In the genomic region with DNA sequence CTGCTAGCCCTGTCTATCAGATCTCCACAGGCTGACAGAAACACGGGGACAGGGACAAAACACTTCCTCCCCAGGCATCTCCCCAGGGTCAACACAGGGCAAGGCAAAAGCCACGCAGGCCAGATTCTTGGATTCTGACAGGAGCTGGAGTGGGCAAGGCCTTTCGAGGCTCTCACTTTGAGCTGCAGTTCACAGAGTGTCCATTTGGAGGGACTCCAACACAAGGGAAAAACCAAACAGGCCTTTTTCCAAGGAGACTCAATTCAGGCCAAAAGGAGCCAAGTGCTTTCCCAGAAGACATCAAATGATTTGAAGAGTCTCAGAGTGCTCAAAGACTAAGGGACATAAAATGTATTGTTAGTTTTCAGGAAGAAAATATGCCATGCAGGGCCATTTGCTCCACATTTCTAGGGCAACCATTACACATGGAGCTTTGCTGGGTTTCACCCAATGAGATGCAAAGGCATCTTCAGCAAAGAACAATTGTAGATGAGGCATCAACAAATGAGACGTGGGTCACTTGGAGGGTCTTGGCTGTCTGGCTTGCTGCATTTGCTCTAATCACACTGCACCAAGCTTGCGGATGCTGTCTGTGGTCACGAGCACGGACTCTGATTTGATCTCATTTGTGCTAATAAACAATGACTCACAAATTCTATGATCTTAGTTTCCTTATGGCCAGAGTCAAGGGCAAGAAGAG, we compare ENCODE assay signal across 9 mouse cellular contexts.
DNase-seq lines count a peak whose midpoint lies in the region; ATAC-seq and TF ChIP-seq lines count a peak whose summit lies in the region.
"Had no signal": no experiment of that assay in that cellular context is flagged by ENCODE, and none has a peak within 500 bp of the region (broad histone marks: within the 10 kb centered on the region; RNA-seq: fewer than 3 reads in every experiment).

No protein-coding gene starts in this region.

- no peaks in the 10 kb centered on the region for H3K4me1 ChIP-seq in neural tube, embryonic 11.5 days (ENCODE audit: control insufficient read depth, insufficient read depth, low read length)
- no peaks in the 10 kb centered on the region for H3K4me1 ChIP-seq in stomach, postnatal 0 days (replicated peaks; ENCODE audit: control insufficient read depth, insufficient read depth)
- H3K4me1 ChIP-seq: liver, embryonic 15.5 days had no signal

- WGBS in neural tube, embryonic 11.5 days, result 60% methylated on average over 7 of the region's 7 CpGs
- WGBS in stomach, postnatal 0 days, result 45% methylated on average over 7 of the region's 7 CpGs

- no peaks in the 10 kb centered on the region for H3K36me3 ChIP-seq in neural tube, embryonic 11.5 days (ENCODE audit: control insufficient read depth, insufficient read depth, low read length)
- H3K36me3 ChIP-seq in stomach, postnatal 0 days (ENCODE audit: control insufficient read depth, insufficient read depth, low read length), result no peaks in the 10 kb centered on the region
- H3K36me3 ChIP-seq: liver, embryonic 15.5 days had no signal

- no peak overlapping the region for H3K9ac ChIP-seq in neural tube, embryonic 11.5 days (ENCODE audit: low read length)
- H3K9ac ChIP-seq in stomach, postnatal 0 days (ENCODE audit: low read length), result no peak overlapping the region
- H3K9ac ChIP-seq: liver, embryonic 15.5 days had no signal

- TF ChIP-seq EP300 in stomach, postnatal 0 days (optimal IDR thresholded peaks at IDR 0.05), result no peak

- H3K4me2 ChIP-seq in neural tube, embryonic 11.5 days (ENCODE audit: low read depth), result no peak overlapping the region
- H3K4me2 ChIP-seq in stomach, postnatal 0 days (replicated peaks; ENCODE audit: low read depth), result no peak overlapping the region
- H3K4me2 ChIP-seq: liver, embryonic 15.5 days had no signal

- H3K27me3 ChIP-seq in neural tube, embryonic 11.5 days (ENCODE audit: control insufficient read depth, insufficient read depth, low read length), result no peaks in the 10 kb centered on the region
- H3K27me3 ChIP-seq in stomach, postnatal 0 days (ENCODE audit: control insufficient read depth, insufficient read depth, low read length), result no peaks in the 10 kb centered on the region
- H3K27me3 ChIP-seq: liver, embryonic 15.5 days had no signal

- no peak overlapping the region for H3K4me3 ChIP-seq in neural tube, embryonic 11.5 days (ENCODE audit: low read depth, low read length)
- no peak overlapping the region for H3K4me3 ChIP-seq in stomach, postnatal 0 days (ENCODE audit: low read depth, low read length)
- H3K4me3 ChIP-seq: liver, embryonic 15.5 days had no signal

- no peaks in the 10 kb centered on the region for H3K9me3 ChIP-seq in neural tube, embryonic 11.5 days (ENCODE audit: control insufficient read depth, low read length)
- H3K9me3 ChIP-seq in stomach, postnatal 0 days (ENCODE audit: control insufficient read depth, low read length), result no peaks in the 10 kb centered on the region
- H3K9me3 ChIP-seq: liver, embryonic 15.5 days had no signal

- peak; percentile 44 for DNase-seq in neural tube, embryonic 11.5 days (ENCODE audit: low spot score)
- no peak for DNase-seq in neural tube, embryonic 10.5 days (ENCODE audit: extremely low spot score, low spot score)
- DNase-seq in cerebellum, adult 11 months, result peak; percentile 50
- DNase-seq in gastrocnemius, postnatal 10 days, result peak; percentile 31
- DNase-seq in kidney, postnatal 36 days, result peak; percentile 43 to 64
- DNase-seq in lung, postnatal 14 days, result peak; percentile 66
- DNase-seq in stomach, postnatal 0 days (ENCODE audit: low spot score), result peak; percentile 44
- no peak for DNase-seq in spleen, postnatal 10 days (ENCODE audit: low spot score in 2 of 2)

- peak; percentile 83 for TF ChIP-seq CTCF in stomach, postnatal 0 days (IDR thresholded peaks at IDR 0.05; ENCODE audit: low read depth)

- H3K27ac ChIP-seq in neural tube, embryonic 11.5 days (ENCODE audit: low read depth, low read length), result no peak overlapping the region
- H3K27ac ChIP-seq in stomach, postnatal 0 days (replicated peaks), result no peak overlapping the region
- H3K27ac ChIP-seq: liver, embryonic 15.5 days had no signal

- ATAC-seq in neural tube, embryonic 11.5 days (ENCODE audit: insufficient read depth, low FRiP score, low TSS enrichment), result no peak
- ATAC-seq in stomach, postnatal 0 days (ENCODE audit: low FRiP score, low TSS enrichment), result peak; percentile 30; the same call in 1 of the 2 replicates

Comparison
In these comparisons a context has a peak if more than half of its experiments do, and no peak if none do; other contexts are left out.
1. DNase-seq: peak in neural tube, embryonic 11.5 days (single experiment), cerebellum, adult 11 months (single experiment), gastrocnemius, postnatal 10 days (single experiment), kidney, postnatal 36 days (2 of 2), lung, postnatal 14 days (single experiment) and stomach, postnatal 0 days (single experiment); none in neural tube, embryonic 10.5 days (single experiment) and spleen, postnatal 10 days (0 of 2).